Mouse (Mus musculus) liver, postnatal 0 days (tissue): Measurements from ENCODE around the gene Ppp5c.

Source experiments
- CTCF ChIP-seq: sonication (generic); IDR thresholded peaks from 2 replicates; pipeline ENCODE4 v1.5.1; 2016; ENCODE audit warnings: antibody characterized with exemption, low read depth
- EP300 ChIP-seq: IDR thresholded peaks from 2 replicates; pipeline ENCODE4 v1.6.1; 2016; ENCODE audit warnings: antibody characterized with exemption, low read depth, mild to moderate bottlenecking

GRCm38 (mm10) chr7:17003230-17003960 lies 24.3 kb downstream of the Ppp5c start:
- TF ChIP-seq EP300 (no peak), CTCF (no peak)
